Mouse (Mus musculus) gastrocnemius, postnatal 10 days (tissue): Measurements from ENCODE around the gene Gpsm2. TPM values are rescaled to one million over a fixed set of nuclear protein-coding genes. Genes with fewer than 3 reads are reported as not detected.
"Not testable (repeated sequence)": the region's sequence is repeated elsewhere in the genome, so short reads cannot be mapped to it uniquely, and the experiment has no call there.

Experiments
- DNase-seq: peaks from one replicate; pipeline ENCODE4 v3.0.0; 2021; ENCODE audit warnings: mixed read lengths
- total RNA-seq, 2 experiments: library from RNA; stranded (reverse); gene quantifications; 2 replicates each; pipeline ENCODE4 v1.2.3; 2021

Gpsm2 gene
- total RNA-seq, 2 experiments from 2014 or later: 14.2 to 15.3 TPM

GRCm38 (mm10) chr3:108654566-108654965 is 67.5 kb downstream of the Gpsm2 start:
- DNase-seq: no peak

DNA sequence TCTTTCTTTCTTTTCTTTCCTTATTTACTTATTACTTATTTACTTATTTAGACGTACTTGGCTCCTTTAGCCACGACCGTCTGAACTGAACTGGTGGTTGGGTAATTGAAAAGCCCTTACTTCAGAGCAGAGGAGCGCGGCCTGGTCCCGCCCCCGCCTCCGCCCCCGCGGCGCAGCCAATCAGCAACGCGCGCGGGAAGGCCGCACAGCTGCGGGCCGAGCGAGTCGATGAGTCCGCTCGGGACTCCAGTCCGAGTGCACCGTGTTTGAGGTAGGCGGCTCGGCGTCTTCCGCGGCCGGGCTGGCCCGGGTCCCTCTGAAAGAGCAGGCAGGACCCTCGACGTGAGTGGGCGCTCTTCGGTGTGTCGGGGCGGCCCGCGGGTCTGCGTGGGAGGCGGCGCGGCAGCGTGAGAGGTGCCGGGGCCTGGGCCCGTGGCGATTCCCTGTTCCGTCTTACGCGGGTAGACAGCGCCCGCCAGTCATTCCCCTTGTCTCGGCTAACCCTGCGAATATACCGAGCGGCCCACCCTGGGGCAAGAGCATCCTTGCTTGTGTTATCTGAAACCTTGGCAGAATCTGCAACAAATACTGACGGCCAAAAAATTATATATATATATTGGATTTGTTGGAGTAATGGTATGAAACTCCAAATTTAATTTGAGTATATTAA is 68.3 kb downstream of the Gpsm2 start, which contains the start of gene Clcc1:
Gene Clcc1 (plus strand): TSS at position 204 of the 670 bp plus-strand sequence.
- DNase-seq: peak; percentile 96

DNA sequence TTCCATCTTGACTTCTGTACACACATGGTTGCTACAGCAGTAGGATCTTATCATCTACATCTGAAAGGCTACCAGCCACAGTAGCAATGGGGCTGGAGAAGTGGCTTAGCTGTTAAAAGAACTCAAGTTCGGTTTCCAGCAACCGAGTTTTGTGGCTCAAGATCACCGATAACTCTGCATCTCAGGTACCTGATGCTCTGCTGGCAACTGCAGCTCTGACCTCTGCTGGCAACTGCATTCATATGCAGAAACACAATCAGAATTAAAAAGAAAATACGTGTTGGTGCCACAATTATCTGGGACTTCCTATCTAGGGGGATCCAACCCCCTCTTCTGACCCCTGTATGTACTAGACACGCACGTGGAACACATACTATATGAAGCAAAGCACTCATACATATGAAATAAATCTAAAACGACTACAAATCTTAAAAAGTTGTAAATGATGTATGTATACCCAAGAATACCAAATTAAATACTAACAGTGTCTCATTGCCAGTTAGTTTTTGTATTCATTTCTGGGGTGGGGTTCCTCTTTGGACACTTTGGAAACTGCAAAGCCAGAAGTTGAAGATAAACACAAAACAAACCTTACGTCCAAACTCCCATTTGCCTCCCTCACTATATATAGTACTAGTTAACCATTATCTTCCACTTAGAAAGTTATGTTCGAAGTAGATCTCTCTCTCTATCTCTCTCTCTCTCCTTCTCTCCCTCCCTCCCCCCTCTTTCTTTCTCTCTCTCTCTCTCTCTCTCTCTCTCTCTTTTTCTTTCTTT is 69.1 kb downstream of the Gpsm2 start:
- DNase-seq: no peak

- DNase-seq: not testable (repeated sequence)
Measured at GRCm38 (mm10) chr3:108647681-108648080, 74.4 kb downstream of the Gpsm2 start.

DNA sequence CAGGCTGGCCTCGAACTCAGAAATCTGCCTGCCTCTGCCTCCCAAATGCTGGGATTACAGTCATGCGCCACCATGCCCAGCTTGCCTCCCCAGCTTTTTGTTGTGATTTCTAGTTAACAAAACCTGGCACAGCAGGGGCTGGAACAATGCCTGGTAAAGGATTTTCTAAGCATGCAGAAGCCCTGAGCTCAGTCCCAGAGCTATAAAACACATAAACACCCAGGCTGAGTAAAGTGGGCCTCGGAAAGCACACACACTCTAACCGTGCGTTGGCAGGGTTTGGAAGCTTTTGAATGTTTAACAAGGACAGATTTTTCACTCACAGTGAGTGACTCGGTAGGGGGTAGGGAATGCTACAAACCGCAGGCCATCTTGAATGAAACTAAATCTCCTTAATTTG is 76.1 kb downstream of the Gpsm2 start:
- DNase-seq: no peak

DNA sequence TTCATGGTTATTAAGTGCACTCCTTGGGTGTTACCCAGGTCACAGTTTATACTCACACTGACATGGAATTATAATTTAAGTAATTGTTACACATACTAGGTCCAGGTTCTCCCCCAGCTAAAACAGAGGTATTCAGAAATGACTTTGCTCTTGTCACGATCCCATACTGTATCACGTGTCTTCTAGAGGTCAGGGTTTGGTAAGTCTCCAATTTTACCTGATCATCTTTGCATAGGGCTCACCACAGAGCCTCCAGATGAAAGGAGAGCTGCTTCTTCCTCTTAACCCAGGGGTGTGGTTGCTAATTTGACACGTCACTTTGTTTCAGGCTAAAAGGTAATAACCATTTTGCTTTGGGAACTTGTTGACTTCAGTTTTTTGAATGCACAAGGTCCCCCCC is 77.3 kb downstream of the Gpsm2 start:
- DNase-seq: no peak

GRCm38 (mm10) chr3:108640998-108641397 is 81.1 kb downstream of the Gpsm2 start:
- no peak for DNase-seq

- no peak for DNase-seq
Measured at GRCm38 (mm10) chr3:108639412-108639811, 82.7 kb downstream of the Gpsm2 start.

DNA sequence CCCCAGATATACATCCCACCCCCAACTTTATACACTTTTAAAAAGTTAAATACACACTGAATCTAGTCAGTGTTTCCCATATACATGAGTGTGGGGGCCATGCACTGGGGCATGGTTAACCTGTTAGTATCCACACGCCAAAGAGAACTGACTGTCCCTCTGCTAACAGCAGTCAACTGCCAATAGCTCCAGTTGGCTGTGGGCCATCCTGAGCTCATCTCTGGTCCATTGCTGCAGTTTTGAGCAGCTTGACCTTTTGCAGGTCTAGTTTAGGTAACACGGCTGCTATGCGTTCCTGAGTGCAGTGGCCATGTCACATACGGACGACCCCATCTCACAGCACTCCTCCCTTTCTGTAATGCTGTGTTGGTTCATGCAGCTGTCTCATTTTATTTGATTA is 87.3 kb downstream of the Gpsm2 start:
- no peak for DNase-seq

Other genes starting within 250 kb of the Gpsm2 start
- gene 1700013F07Rik, start 188.2 kb downstream of the Gpsm2 start, total RNA-seq: not detected
- gene 5330417C22Rik, start 185.8 kb downstream of the Gpsm2 start, total RNA-seq: under 1 TPM; 0.19 to 0.25 TPM
- gene Tmem167b, start 159.8 kb downstream of the Gpsm2 start, total RNA-seq: 10 to 100 TPM; 23.1 to 24.9 TPM
- 10 to 100 TPM; 19.4 to 22.6 TPM for gene Taf13, start 150.6 kb downstream of the Gpsm2 start, total RNA-seq
- 1 to 10 TPM; 6.2 to 7.7 TPM for gene Wdr47, start 131.0 kb downstream of the Gpsm2 start, total RNA-seq
- gene Clcc1, start 68.4 kb downstream of the Gpsm2 start, total RNA-seq: 10 to 100 TPM; 26.4 to 29.9 TPM
- under 1 TPM; 0.27 to 0.31 TPM for gene Aknad1, start 17.3 kb upstream of the Gpsm2 start, total RNA-seq
- gene Stxbp3, start 118.2 kb upstream of the Gpsm2 start, total RNA-seq: 10 to 100 TPM; 31.8 to 38.5 TPM
- under 1 TPM; 0.07 to 0.34 TPM for gene Fndc7, start 167.7 kb upstream of the Gpsm2 start, total RNA-seq
- 10 to 100 TPM; 24.3 to 31.5 TPM for gene Prpf38b, start 189.4 kb upstream of the Gpsm2 start, total RNA-seq
- gene Henmt1, start 217.6 kb upstream of the Gpsm2 start, total RNA-seq: not detected
- not detected for gene Gm9857, start 218.1 kb upstream of the Gpsm2 start, total RNA-seq